Mouse (Mus musculus): Measurements from ENCODE around the gene Emilin1.

Emilin1 gene

DNA sequence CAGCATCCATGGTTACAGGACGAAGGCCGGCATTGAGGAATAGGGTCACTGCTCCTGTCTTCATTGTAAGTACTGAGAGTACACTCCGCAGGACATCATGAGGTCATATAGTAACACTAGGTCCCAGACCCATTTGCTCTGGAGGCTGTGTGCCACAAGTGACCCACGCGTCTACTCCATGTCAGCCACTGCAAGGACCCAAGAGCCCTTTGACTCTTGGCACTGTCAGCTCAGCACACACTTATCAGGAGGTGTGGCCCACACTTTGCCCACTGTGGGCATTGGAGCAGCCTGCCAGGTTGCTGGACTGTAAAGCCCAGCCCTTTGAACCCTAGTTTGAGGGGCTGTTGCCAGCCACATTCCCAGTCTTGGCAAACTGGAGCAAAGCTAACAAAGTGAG, 12.0 kb downstream of the Emilin1 start:
- DNase-seq (ENCODE audit: low read depth): no peak

DNA sequence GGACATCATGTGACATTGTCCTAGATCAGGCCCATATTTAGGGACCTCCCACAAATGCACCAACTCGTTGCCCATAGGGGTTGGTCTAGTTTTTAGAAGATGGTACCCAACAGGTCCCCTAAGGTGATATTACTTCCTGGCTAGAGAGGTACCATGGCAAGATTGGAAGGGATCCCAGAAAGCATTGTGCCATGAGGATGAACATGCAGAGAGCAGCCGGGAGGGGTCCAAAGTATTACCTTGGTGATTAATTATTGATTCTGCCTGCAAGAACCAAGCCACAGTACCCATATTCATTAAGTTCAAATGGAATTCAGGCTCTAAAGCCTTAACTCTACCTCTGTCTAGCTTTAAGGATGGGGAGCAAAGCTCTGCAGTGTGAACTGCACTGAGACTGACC, 12.9 kb downstream of the Emilin1 start:
- DNase-seq (ENCODE audit: low read depth): no peak

DNA sequence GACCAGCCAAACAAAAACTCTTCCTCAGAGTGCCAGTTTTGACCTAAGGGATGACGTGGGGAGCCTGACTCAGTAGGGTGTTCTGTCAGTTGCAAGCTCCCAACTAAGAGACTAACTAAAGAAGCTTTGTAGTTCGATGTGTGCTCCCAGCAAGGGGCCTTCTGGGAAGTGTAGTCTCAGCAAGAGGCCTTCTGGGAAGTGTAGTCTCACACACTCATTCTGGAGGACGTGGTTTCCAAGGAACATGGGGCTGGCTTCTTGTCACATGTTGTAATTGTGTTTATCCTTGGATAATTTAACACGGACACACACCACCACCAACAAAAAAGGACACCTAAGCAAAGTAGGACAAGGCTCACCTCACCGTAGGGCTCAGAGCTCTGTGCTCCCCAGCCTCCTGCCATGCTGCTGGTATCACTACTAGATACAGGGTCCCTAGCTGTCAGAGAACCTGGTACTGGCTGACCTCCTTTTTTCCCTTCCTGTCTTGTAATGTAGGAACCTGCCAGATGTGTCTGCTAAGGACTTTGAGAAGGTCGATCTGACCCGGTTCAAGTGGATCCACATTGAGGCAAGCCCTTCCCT, 14.8 kb downstream of the Emilin1 start:
- DNase-seq (ENCODE audit: low read depth): no peak

GRCm38 (mm10) chr5:30930121-30930520, 16.9 kb downstream of the Emilin1 start:
- no peak for DNase-seq (ENCODE audit: low read depth)

DNA sequence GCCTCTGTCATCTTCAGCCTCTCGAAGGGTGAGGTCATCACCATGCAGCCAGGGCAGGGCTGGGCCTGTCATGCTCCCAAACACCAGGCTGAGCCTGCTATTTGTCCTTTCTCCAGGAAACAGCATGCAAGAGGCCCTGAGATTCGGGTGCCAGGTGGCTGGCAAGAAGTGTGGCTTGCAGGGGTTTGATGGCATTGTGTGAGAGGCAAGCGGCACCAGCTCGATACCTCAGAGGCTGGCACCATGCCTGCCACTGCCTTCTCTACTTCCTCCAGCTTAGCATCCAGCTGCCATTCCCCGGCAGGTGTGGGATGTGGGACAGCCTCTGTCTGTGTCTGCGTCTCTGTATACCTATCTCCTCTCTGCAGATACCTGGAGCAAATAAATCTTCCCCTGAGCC, 17.6 kb downstream of the Emilin1 start:
- DNase-seq (ENCODE audit: low read depth): no peak

GRCm38 (mm10) chr5:30931378-30931777, 18.2 kb downstream of the Emilin1 start:
- DNase-seq (ENCODE audit: low read depth): no peak

DNA sequence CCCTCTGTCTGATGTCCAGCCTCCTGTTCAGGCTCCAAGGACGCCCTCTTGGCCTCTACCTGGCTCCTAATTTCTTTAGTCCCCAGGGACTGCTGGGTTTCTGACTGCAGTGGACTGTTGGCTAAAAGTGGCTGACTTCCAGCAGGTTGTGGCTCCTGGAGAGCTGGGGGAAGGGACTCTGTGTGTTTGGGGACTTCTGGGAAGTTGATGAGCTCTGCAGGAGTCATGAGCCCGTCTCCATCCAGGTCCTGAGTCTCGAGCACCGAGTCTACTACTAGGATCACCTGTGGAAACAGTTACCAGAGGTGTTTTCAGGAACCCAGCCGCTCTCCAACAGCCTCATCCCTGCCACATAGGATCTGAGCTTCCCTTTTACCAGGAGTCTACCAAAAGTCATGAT, 20.5 kb downstream of the Emilin1 start:
- DNase-seq (ENCODE audit: low read depth): no peak

GRCm38 (mm10) chr5:30934725-30935461, 21.7 kb downstream of the Emilin1 start:
- DNase-seq (ENCODE audit: low read depth): no peak

DNA sequence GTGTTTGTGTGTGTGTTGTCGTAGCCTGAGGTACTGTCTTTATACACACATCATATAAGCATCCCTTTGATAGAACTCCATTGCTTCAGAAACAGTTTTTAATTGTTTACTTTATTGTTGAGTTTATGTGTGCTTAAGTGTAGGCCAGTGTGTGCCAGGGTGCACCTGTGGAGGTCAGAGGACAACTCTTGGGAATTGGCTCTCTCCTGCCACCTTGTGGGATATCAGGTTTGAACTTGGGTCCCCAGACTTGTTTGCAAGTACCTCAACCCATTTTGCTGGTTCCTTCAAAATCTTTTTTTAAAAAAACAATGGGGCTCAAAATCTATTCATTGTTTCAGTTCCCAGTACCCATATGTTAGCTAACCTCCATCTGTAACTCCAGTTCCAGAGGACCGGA, 29.8 kb downstream of the Emilin1 start:
- peak; percentile 20 for DNase-seq (ENCODE audit: low read depth)

GRCm38 (mm10) chr5:30944344-30944743, 31.1 kb downstream of the Emilin1 start:
- no peak for DNase-seq (ENCODE audit: low read depth)

GRCm38 (mm10) chr5:30944956-30945781, 32.0 kb downstream of the Emilin1 start, which contains the start of gene Cgref1:
Gene Cgref1, minus strand, starts transcription at chr5:30945591.
- DNase-seq (ENCODE audit: low read depth): peak; percentile 19

DNA sequence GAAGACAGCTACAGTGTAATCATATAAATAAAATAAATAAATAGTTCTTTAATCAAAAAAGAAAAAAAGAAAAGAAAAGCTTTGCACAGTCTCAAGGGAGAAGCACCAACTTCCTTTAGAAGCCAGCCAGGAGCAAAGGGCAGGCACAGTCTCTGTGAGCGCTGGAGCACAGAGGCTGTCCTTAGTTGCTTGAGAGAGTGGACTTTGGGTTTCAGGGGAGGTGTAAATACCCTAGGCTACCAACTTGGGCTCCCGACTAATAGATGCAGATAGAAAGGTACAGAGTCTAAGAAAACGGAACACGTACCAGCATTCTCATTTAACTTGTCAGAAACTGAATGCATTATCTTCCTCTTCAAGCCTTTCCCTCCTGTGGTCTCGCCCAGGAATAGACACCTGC, 35.4 kb downstream of the Emilin1 start:
- no peak for DNase-seq (ENCODE audit: low read depth)

GRCm38 (mm10) chr5:30949654-30950326, 36.6 kb downstream of the Emilin1 start:
- peak; percentile 78 for DNase-seq (ENCODE audit: low read depth)

GRCm38 (mm10) chr5:30950451-30950850, 37.2 kb downstream of the Emilin1 start:
- DNase-seq (ENCODE audit: low read depth): no peak

GRCm38 (mm10) chr5:30950922-30951321, 37.7 kb downstream of the Emilin1 start:
- DNase-seq (ENCODE audit: low read depth): no peak

GRCm38 (mm10) chr5:30951706-30952105, 38.5 kb downstream of the Emilin1 start:
- DNase-seq (ENCODE audit: low read depth): no peak

DNA sequence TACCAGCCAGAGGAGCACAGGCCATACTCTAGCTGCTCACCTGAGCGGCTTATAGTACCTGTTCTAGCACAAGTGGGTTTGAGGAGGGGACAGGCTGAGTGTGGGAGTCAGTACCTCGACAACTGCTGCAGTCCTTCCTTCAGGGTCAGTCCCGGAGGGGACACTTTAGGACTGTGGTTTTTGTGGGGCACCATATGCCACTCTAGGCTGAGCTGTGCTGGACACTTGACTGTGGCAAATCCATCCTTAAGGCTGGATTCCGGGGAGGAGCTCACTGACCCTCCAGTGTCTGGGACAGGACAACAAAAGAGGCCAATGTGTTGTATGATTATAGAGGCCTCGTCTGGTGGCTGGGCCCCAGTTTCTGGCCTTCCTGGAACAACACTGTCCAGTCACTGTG, 39.3 kb downstream of the Emilin1 start:
- no peak for DNase-seq (ENCODE audit: low read depth)

- no peak for DNase-seq (ENCODE audit: low read depth)
Observed at GRCm38 (mm10) chr5:30954065-30954464, 40.9 kb downstream of the Emilin1 start.

DNA sequence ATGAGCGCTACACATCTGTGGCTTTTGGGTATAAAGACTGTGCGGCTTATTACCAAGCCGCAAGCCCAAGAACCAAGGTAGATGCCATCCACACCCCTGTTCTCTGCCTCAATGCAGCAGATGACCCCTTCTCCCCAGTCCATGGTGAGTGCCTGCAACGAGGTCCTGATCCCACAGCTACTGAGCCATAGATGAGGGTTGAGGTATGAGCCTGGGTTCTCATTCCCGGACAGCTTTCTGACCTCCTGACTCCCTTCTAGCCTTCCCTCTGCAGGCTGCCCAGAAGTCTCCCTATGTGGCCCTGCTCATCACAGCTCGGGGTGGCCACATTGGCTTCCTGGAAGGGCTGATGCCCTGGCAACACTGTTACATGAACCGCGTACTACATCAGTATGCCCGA, 41.4 kb downstream of the Emilin1 start:
- DNase-seq (ENCODE audit: low read depth): no peak

DNA sequence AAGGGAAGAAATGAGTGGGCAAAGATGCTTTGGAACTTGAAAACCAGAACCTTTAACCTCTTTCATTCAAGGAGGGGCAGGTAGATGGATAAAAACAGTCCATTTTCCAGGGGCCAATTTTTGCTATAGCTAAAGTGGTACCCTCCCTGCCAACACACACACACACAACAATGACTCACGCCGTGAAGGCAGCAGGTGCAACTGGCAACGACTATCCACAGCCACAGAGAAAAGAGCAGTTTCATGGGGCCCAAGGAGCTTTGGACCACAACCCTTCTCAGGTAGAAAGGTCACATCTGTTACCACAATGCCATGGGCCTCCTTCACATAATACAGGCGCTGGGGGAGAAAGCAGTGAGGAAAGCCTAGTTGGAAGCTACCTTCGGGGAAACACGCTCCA, 42.5 kb downstream of the Emilin1 start:
- no peak for DNase-seq (ENCODE audit: low read depth)

DNA sequence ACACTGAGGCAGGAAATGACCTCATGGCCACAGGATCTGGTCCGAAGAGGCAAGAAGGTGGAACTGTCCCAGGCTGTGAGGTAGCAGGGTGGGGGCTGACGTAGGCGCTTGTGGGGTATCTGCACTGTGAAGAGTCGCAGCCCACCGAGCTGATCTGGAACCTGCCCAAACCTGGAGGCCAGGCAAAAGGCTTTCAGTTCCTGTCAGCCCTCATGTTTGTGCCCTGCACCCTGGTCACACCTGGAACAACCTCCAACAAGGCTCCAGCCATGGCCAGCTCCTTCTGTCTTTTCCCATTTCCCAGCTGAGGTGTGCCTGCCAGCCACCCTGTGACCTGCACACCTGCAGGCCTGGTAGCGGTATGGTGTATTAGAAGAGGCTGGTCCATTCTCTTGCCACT, 44.7 kb downstream of the Emilin1 start:
- DNase-seq (ENCODE audit: low read depth): no peak

DNA sequence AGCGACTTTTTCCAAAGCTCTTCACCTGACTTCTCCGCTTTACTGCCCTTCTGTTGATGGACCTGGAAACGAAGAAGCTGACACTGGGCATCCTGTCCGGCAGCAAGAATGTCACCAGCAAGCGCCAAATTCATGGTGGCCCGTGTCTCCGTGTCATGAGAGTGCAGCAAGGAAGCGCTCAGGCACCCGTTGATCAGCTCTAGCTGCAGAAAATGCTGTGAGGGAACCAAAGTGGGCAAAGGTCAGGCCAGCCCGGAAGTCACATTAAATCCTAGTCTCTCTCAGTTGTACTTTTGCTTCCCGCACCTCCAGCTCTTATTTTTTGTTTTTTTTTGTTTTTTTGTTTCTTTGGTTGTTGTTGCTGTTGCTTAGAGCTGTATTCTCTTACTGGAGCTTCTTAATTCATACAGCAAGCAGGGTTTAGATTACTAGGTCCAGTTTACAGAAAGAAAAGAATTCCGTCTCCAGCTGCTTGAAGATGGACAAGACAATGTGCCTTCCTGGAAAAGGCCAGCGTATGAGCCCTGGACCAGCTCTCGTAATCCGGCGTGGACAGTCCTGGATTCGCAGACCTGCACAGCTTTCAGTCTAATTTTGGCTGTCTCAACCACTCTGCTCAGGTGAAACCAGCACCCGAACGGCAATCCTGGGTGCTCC, 46.1 kb downstream of the Emilin1 start:
- DNase-seq (ENCODE audit: low read depth): no peak

Measured in c-Kit-positive CD71-positive TER-119-negative erythroid progenitor cells, embryonic 14.5 days (primary cell).